Mouse (Mus musculus) megakaryocyte, embryonic 14.5 days (primary cell): ENCODE data around the gene Nampt. TPM values are rescaled to one million over a fixed set of nuclear protein-coding genes. Genes with fewer than 3 reads are reported as not detected.

Experiments
- H3K27me3 ChIP-seq: replicated peaks from 2 replicates; pipeline ENCODE3; 2012; ENCODE audit warnings: inconsistent platforms
- H3K36me3 ChIP-seq: replicated peaks from 2 replicates; pipeline ENCODE3; 2012; ENCODE audit warnings: low read length, inconsistent platforms, mixed read lengths
- H3K4me1 ChIP-seq: 2 replicates; pipeline ENCODE4 v1.6.1; 2012; ENCODE audit warnings: inconsistent platforms
- H3K4me3 ChIP-seq: replicated peaks from 2 replicates; pipeline ENCODE3; 2012; ENCODE audit warnings: moderate library complexity, mild to moderate bottlenecking, inconsistent platforms
- H3K9me3 ChIP-seq: 2 replicates; pipeline ENCODE4 v1.6.1; 2012; ENCODE audit warnings: inconsistent platforms
- FLI1 ChIP-seq: IDR thresholded peaks from 2 replicates; pipeline ENCODE4 v1.6.1; 2012; ENCODE audit warnings: low read length, inconsistent platforms, mixed read lengths
- GATA1 ChIP-seq: IDR thresholded peaks from 3 replicates; pipeline ENCODE4 v1.6.1; 2012; ENCODE audit warnings: mixed read lengths, low read length, inconsistent platforms, borderline replicate concordance
- polyA plus RNA-seq: library from polyadenylated mRNA; stranded (reverse); fragments of >175 nt; gene quantifications from 2 replicates; pipeline ENCODE4 v1.2.3, GENCODE M21; 2012; ENCODE audit warnings: low replicate concordance; ENCODE audit not compliant: insufficient read depth

Nampt gene
- 10.6 and 15.6 TPM in 2 replicates for polyA plus RNA-seq

DNA sequence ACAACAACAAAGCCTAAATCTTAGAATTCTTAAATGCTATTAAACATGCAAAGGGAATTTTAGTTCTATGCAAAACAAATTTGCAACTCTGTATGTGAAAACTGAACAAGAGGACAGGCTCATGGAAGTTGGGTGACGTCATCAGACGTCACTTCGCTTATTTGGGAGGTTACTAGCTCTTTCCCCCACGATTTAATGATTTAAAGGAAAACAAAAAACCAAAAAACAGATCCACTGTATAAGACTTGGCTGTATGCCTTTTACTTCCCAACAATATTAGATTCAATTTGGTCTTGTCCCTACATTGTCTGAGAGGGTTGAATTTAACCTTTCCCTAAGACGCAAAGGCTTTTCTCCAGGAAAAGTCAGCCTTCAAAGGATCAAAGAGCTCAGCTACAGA lies at the start of gene Nampt:
Nampt (plus strand) TSS at position 130 of the 400 bp plus-strand sequence.
- H3K27me3 ChIP-seq: peaks cover 2% of the 10 kb centered on the region
- peak within 1 kb of the TSS; percentile 99 for H3K4me3 ChIP-seq
- H3K36me3 ChIP-seq: peaks cover 19% of the 10 kb centered on the region
- TF ChIP-seq GATA1: no peak
- no peak for TF ChIP-seq FLI1
- H3K9me3 ChIP-seq: no peaks in the 10 kb centered on the region
- peaks cover 30% of the 10 kb centered on the region for H3K4me1 ChIP-seq

DNA sequence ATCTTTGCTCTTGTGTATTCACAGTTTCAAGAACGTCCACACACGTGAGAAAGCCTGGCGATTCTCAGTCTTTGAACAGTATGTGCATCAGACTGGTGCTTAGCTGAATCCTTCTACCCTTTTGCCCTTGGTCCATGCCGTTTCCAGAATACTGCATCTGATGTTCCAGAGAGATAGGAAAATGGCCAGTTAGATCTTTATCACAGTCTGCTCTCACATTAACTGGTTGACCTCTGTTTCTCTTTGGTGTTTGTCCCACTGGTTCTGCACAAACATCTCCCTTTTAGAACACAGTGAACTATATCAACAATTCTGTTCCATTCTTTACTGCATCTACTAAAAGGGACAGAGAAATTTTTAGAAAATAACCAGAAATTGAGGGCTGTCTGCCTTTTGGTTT lies 48.6 kb upstream of the Nampt start:
- H3K4me1 ChIP-seq: no peaks in the 10 kb centered on the region
- TF ChIP-seq GATA1: no peak
- no peak for TF ChIP-seq FLI1
- H3K27me3 ChIP-seq: peaks cover 9% of the 10 kb centered on the region
- no peaks in the 10 kb centered on the region for H3K9me3 ChIP-seq
- no peaks in the 10 kb centered on the region for H3K36me3 ChIP-seq
- no peak overlapping the region for H3K4me3 ChIP-seq

GRCm38 (mm10) chr12:32774592-32774991 lies 44.8 kb upstream of the Nampt start:
- H3K36me3 ChIP-seq: no peaks in the 10 kb centered on the region
- H3K4me3 ChIP-seq: no peak overlapping the region
- no peaks in the 10 kb centered on the region for H3K9me3 ChIP-seq
- no peaks in the 10 kb centered on the region for H3K4me1 ChIP-seq
- H3K27me3 ChIP-seq: peaks cover 2% of the 10 kb centered on the region
- TF ChIP-seq FLI1: no peak
- TF ChIP-seq GATA1: no peak

- Histone ChIP-seq H3K27me3 (peaks cover 7% of the 10 kb centered on the region), H3K36me3 (no peaks in the 10 kb centered on the region), H3K4me1 (peaks cover 5% of the 10 kb centered on the region; the same call in 1 of the 2 replicates), H3K9me3 (peaks cover 3% of the 10 kb centered on the region; the same call in 1 of the 2 replicates), H3K4me3 (no peak overlapping the region)
- TF ChIP-seq GATA1 (no peak), FLI1 (no peak)
Measured at GRCm38 (mm10) chr12:32789092-32789491, 30.3 kb upstream of the Nampt start.

- Histone ChIP-seq H3K4me3 (peak overlapping the region; percentile 69), H3K4me1 (peaks cover 13% of the 10 kb centered on the region), H3K9me3 (peaks cover 3% of the 10 kb centered on the region; the same call in 1 of the 2 replicates), H3K27me3 (no peaks in the 10 kb centered on the region), H3K36me3 (no peaks in the 10 kb centered on the region)
- TF ChIP-seq GATA1 (no peak), FLI1 (no peak)
Measured at GRCm38 (mm10) chr12:32795765-32796471, 23.4 kb upstream of the Nampt start.

DNA sequence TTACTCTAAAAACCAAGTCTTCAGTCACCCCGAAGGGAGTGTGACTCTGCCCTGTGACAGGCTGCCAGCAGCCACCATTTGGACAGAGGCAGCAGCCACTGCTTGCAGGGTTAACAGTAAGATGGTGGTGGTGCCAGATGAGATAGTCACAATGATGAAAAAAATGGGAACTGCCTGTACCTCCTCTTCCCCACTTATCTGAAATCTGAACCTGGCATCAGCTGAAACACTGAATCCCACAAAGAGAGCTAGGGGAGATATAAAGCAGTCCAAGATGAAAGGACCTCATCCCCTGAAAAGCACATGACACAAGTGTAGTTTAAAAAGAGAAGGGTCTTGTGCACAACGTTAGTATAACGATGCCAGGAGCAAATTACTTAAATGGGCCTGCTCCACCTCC lies 21.9 kb upstream of the Nampt start:
- Histone ChIP-seq H3K36me3 (no peaks in the 10 kb centered on the region), H3K9me3 (no peaks in the 10 kb centered on the region), H3K27me3 (no peaks in the 10 kb centered on the region), H3K4me1 (peaks cover 13% of the 10 kb centered on the region), H3K4me3 (no peak overlapping the region)
- TF ChIP-seq FLI1: no peak
- TF ChIP-seq GATA1: no peak

- Histone ChIP-seq H3K9me3 (no peaks in the 10 kb centered on the region), H3K27me3 (no peaks in the 10 kb centered on the region), H3K4me1 (peaks cover 7% of the 10 kb centered on the region), H3K4me3 (no peak overlapping the region), H3K36me3 (no peaks in the 10 kb centered on the region)
- TF ChIP-seq GATA1 (no peak), FLI1 (no peak)
Measured at GRCm38 (mm10) chr12:32801078-32801477, 18.3 kb upstream of the Nampt start.

DNA sequence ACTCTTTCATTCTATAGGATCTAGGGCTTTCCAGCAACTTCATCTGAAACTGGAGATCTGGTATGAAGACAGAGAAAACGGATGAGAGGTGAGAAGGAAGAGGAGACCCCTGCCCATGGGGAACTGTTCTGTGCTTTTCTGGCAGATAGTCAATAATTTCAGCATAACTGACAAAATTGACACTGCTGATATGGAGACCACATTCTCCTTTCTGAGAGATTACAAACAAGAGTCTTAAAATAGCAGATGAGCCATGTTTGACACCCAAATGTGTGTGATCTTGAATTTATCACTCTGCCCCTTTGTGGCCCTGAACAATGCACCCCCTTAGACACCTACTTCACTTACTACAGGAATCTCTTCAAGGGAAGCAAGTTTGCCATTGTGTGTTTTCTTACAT lies 13.8 kb upstream of the Nampt start:
- Histone ChIP-seq H3K4me3 (no peak overlapping the region), H3K9me3 (0 out of 2 replicates have a peak, but pooled peaks cover 2% of the 10 kb centered on the region), H3K4me1 (no peaks in the 10 kb centered on the region), H3K36me3 (no peaks in the 10 kb centered on the region), H3K27me3 (no peaks in the 10 kb centered on the region)
- TF ChIP-seq GATA1 (no peak), FLI1 (no peak)

- no peaks in the 10 kb centered on the region for H3K9me3 ChIP-seq
- H3K36me3 ChIP-seq: peaks cover 25% of the 10 kb centered on the region
- H3K4me3 ChIP-seq: peak overlapping the region; percentile 99
- TF ChIP-seq FLI1: no peak
- no peak for TF ChIP-seq GATA1
- peaks cover 2% of the 10 kb centered on the region for H3K27me3 ChIP-seq
- peaks cover 33% of the 10 kb centered on the region for H3K4me1 ChIP-seq
Measured at GRCm38 (mm10) chr12:32819823-32820605, 669 bp downstream of the Nampt start.
